Mouse (Mus musculus) heart, adult 2 months (tissue): ENCODE data around the gene Cenpu.

ENCODE experiments used
- CTCF ChIP-seq: fragments of 200-600 bp; IDR thresholded peaks from 2 replicates; pipeline ENCODE4 v1.8.1; 2022; ENCODE audit warnings: antibody characterized with exemption, mild to moderate bottlenecking, moderate library complexity
- EP300 ChIP-seq: fragments of 200-500 bp; IDR thresholded peaks from 2 replicates; pipeline ENCODE4 v1.6.1; 2011; ENCODE audit warnings: low read depth, low read length, control low read depth; ENCODE audit not compliant: insufficient read depth
- POLR2A ChIP-seq: fragments of 200-500 bp; IDR thresholded peaks from 2 replicates; pipeline ENCODE4 v1.6.1; 2011; ENCODE audit warnings: mild to moderate bottlenecking, low read depth, low read length, control low read depth; ENCODE audit not compliant: insufficient read depth

DNA sequence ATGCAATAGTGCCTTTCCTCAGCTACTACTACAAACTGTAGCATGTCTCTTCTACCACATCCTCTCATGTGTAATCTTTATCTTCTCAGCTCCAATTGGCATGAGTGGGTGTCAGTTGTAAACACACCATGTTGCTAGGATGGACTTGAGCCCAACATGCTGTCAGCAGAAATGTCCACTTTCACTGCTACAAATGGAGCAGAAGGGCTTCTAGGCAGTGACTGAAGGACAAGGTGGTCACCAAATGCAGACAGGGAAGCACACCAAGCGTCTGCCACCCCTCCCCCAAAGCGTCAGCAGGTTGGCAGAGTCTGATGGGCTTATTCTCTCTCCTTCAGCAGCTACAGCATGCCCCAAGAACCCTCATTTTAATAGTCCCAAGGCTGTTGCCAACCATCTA, 41.9 kb downstream of the Cenpu start:
- TF ChIP-seq CTCF, result no peak
- no peak for TF ChIP-seq POLR2A
- no peak for TF ChIP-seq EP300
